Mouse (Mus musculus) brain, embryonic 18.5 days (tissue): ENCODE results near the gene Gm572.

Experiments
- DNase-seq: peaks from one replicate; pipeline ENCODE4 v3.0.0-alpha.2; 2012; ENCODE audit warnings: low read depth, low spot score

The Gm572 gene

GRCm38 (mm10) chr4:148667006-148667755 is 24.1 kb downstream of the Gm572 start:
- no peak for DNase-seq

DNA sequence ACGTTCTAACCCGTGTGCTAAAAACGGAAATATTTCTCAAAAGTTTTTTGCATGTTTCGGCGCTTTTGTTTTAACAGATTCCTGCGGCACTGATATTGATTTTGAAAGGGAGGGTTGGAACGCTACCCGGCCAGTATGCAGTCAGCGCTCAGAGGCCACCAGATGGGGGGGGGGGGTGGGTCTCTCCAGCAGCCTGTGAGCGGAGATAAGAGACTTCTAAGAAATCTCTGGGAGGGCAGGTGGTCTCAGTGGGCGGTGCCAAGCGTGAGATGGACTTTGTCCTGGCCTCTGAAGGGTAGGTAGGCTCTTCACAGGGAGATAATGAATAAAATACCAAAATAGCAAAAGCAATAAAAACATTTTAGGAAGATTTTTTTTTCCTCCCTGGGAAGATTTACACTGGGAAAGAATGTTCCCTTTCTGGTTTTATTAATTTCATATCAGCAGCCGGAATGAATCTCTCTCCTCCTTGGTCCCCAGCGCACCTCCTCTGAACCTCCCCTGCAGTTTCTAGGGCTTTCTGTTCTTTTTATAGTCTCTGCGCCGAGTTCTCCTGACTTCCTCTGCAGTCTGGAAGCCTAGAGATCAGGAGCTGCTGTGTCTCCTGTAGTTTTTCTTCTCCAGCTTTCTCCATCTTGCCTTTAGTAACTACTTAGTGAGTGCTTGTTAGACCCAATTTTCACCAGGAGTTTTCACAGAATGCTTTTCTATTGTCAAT is 28.3 kb downstream of the Gm572 start:
- no peak for DNase-seq

DNA sequence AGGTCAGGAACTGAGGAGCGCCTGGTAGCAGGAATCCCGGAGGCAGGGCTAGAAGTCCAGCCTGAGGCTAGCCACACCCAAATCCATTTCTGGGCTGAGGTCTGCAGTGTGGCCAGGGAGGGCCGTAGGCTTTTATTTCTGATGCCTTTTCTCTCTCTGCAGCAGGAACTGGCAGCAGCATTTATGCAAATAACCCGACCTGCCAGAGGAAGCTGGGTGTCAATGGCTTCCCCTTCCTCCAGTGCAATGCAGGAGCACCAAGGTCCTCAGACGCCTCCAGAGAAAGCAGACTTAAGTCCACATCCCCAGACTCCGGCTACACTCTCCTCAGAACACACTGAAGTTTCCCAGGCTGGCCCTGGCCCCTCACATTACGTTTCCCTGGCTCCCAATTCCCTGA is 31.9 kb downstream of the Gm572 start:
- DNase-seq: no peak

DNA sequence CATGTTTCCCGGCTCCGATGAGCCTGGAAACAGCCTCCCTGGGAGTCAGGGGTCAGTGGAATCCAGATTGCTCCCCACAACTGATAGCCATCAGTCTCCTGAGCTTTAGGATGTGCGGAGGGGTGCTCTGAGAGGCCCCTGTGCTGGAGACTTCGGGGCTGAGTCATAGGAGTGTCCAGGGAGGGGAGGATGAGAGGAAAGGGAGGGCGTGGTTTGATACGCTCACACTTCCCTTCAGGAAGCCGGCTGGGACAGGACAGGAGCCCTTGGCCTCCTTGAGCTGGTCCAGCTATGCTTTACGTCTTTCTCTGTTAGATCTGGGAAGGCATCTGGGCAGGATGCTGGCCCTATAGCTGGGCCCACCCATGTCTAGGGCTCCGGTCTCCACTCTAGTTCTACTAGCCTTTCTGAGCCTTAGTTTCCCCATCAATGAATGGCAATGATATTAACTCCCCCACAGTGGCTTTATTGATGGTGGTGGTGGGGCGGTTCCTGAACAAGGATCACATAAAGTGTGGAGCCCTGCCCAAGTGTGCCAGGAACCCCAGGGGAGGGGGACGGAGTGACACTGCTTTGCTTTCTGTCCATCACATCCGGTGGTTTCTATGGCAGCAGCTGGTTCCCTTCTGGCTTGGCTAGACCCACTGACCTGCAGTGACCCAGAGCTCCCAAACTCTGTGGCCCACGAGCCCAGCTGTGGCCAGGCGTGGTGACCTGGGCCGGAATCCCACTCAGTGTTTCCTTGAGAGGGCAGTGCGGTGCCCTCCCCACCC is 33.3 kb downstream of the Gm572 start:
- no peak for DNase-seq

- no peak for DNase-seq
Observed at GRCm38 (mm10) chr4:148676961-148677637, 34.0 kb downstream of the Gm572 start.

- DNase-seq: no peak
Observed at GRCm38 (mm10) chr4:148678105-148678504, 35.0 kb downstream of the Gm572 start.

GRCm38 (mm10) chr4:148680505-148681067 is 37.5 kb downstream of the Gm572 start:
- no peak for DNase-seq

DNA sequence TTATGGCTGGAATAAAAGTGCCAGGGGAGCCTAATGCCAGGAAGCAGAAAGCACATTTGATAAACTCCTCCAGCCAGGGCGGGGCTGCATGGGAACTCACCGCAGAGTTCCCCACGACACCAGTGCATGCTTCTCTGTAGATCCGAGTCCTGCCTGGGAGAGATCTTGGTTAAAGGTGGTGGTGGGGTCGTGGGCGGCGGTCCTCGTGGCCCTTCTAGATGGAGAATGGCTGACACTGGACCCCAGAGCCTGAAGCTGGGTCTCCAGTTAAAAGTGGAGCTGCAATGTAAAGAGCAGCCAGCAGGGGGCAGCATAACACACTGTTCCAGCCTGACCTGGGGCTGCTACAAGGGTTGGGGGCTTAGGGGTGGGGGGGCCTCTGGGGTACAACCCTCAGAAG is 38.3 kb downstream of the Gm572 start:
- DNase-seq: no peak

DNA sequence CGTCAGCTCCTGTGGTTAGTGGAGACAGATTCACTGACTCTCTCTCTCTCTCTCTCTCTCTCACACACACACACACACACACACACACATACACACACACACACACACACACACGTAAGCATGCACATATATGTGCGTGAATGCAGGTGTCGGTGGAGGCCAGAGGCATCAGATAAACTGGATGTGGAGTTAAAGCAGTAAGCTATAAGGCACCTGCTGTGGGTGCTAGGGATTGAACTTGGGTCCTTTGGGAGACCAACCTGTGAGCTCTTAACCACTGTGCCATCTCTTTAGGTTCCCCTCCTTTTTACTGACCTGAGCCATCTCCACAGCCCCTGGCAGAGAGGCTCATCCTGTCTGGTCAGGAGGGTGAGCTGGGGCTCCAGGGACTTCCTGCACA is 39.8 kb downstream of the Gm572 start:
- no peak for DNase-seq

GRCm38 (mm10) chr4:148683539-148683938 is 40.4 kb downstream of the Gm572 start:
- no peak for DNase-seq

DNA sequence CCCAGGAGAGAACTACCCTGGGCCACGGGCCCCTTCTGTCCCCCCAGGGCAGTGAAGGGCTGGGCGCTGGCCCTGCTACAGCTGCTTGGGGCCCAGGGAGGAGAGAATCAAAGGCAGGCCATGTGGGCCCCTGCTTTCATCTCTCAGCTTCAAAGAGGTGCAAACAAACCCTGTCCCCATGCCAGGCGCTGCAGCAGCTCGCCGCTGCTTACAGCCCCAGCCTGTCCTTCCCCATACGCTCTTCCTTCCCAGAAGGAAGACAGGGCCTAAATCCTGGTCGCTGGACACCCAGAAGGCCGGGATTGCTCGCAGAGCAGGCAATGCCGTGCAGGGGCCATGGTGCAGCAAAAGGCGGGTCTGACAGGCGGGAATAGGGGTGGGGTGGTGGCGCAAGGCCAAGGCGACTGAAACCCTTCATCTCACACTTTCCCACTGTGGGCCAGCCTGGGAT is 43.4 kb downstream of the Gm572 start:
- no peak for DNase-seq

DNA sequence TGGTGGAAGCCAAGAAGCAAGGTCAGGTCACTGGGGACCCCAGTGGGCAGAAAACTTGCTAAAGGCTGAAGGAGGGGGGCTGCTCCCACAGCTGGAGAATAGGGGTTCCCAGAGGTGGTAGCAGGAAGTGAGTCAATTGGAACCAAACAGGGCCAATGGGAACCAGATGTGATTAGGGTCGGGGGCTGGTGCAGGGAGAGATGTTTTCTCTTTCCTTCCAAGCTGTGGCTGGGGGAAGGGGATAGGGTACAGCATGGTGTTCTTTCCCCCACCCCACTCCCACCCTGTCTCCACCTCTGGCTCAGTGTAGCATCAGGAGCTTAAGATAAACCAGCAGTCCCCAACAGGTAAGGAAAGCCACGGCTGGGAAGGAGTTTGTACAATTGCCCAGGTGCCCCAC is 45.0 kb downstream of the Gm572 start:
- DNase-seq: no peak

GRCm38 (mm10) chr4:148691185-148691584 is 48.1 kb downstream of the Gm572 start:
- DNase-seq: no peak

- DNase-seq: no peak
Observed at GRCm38 (mm10) chr4:148693417-148693959, 50.4 kb downstream of the Gm572 start.

- DNase-seq: no peak
Observed at GRCm38 (mm10) chr4:148704756-148705155, 61.6 kb downstream of the Gm572 start.

DNA sequence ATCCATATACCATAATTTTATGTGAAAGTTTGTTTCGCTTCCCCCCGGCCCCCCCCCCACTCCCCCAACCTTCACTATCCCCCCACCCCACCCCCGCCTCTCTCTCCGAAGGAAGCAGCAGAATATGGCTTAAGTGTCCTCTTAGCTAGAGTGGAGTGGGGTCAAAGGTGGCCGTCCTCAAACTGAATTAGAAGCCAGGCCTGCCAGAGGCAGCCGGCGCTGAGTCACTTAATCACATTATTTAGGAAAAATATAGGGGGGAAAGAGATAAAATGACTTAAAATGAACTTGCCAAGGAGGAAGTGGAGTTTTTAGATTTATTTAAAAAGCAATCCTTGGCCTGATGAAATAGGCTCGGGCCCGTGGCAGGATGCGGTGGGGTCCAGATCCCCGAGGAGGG is 65.7 kb downstream of the Gm572 start:
- DNase-seq: no peak

DNA sequence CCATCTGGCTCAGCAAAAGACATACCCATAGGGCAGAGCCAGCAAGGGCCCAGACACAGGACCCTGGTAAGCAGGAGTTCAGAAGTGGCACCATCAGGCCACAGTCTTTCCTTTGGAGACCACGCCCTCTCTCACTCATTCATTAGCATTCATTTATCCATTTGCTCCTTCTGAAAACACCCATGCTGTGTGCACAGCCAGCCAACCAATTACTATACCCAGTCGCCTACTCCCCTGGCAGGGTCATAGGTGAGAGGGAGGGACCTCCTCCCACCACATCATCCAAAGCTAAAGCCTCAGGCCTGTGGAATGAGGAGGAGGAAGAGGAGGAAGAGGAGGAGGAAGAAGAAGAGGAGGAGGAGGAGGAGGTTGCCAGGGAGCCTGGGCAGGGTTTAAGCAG is 67.3 kb downstream of the Gm572 start:
- no peak for DNase-seq

DNA sequence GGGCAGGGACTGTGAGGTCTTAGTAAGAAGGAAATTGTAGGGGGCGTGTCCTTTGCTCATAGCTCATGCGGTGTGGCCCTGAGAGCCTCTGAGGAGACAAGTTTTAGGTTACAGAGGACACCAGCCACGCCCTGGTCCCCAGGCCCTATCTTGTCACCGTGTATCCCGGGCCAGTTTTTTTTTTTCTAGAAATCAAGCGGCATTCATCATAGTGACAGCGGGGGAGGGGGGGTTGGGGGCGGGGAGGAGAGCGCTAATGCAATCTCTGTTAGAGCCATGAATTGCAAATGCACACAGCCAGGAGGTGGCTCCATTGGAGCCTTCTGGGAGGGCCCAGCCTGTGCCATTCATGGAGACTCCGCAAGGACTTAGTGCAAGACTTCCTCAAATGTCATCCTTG is 68.2 kb downstream of the Gm572 start:
- no peak for DNase-seq

DNA sequence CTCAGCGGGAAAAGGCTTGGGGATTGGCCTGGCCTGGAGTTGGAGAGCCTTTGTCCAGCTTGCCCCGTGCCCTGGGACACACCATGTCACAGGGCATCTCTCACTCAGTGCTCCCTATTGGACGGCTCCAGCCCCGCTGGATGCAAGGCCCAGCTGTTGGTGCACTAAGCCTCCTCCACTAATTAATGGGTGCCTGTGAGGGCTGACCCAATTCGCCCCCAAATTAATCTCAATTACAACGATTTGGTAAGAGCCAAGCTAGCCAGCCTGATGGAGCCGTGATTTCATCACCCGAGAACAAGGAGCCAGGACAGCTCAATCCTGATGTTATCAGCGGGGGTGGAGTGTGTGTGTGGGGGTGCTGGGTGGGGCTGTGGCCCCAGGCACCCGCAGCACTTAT is 69.5 kb downstream of the Gm572 start:
- no peak for DNase-seq

DNA sequence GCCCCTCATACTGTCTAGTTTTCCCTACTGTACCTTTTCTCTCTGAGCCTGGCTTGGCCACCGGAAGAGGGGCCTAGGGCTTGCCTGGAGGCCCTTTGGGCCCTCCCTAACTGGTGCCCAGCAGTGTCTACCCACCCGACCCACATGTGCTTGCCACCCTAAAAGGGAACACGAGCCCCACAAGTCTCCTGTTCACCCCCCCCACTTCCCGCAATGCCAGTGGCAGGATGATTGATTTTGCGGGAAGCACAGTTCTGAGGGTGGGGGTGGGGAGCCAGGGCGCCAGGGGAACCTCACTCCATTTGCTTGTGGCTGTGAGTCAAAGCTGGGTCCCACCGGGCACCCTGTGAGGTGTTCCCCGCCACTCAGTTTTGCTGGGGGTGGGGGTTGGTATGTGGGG is 70.9 kb downstream of the Gm572 start:
- no peak for DNase-seq

DNA sequence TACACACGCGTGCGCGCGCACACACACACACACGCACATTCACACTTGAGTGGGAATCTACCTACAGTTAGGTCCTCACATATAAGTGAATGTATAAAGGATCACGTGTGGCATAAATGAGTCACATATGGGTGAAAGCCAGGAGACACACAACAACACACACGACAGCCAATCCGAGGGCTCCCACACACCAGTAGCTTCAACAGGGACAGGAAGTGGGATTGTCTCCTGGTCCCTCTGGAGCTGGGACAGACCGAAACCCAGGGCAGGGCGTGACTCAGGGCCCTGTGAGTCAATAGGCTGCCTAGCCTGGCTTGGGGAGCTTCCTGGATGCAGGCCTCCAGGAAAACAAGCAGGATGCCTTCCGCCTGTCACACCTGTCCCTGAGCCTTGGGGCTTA is 71.6 kb downstream of the Gm572 start:
- DNase-seq: no peak
